Mouse (Mus musculus) midbrain, embryonic 11.5 days (tissue): Measurements from ENCODE around the gene Rpl27a. TPM values are rescaled to one million over a fixed set of nuclear protein-coding genes. Genes with fewer than 3 reads are reported as not detected.
A peak's percentile ranks its signal among the peaks of the same experiment; 100 is the strongest.

Source experiments
- ATAC-seq: fragments of 200-750 bp; cut with Nextera tagmentation; 2 replicates; pipeline ENCODE4 v1.8.0; 2017; ENCODE audit warnings: moderate TSS enrichment, moderate library complexity; ENCODE audit not compliant: low FRiP score
- DNase-seq: peaks from one replicate; pipeline ENCODE4 v3.0.0; 2015; ENCODE audit warnings: low spot score; ENCODE audit errors: missing footprints
- H3K27ac ChIP-seq: fragments of 300-500 bp; sonication (generic); 2 replicates; pipeline ENCODE4 v1.5.1; 2014; ENCODE audit warnings: low read depth, low read length
- H3K27me3 ChIP-seq: fragments of 300-500 bp; sonication (generic); 2 replicates; pipeline ENCODE4 v1.6.1; 2014; ENCODE audit warnings: mild to moderate bottlenecking, low read length, moderate library complexity, mixed read lengths; ENCODE audit not compliant: control insufficient read depth, insufficient read depth
- H3K36me3 ChIP-seq: fragments of 300-500 bp; sonication (generic); 2 replicates; pipeline ENCODE4 v1.6.1; 2014; ENCODE audit warnings: mild to moderate bottlenecking, low read length, moderate library complexity, mixed read lengths; ENCODE audit not compliant: control insufficient read depth, insufficient read depth
- H3K4me1 ChIP-seq: fragments of 300-500 bp; sonication (generic); 2 replicates; pipeline ENCODE4 v1.6.1; 2014; ENCODE audit warnings: low read length; ENCODE audit not compliant: control insufficient read depth, insufficient read depth
- H3K4me2 ChIP-seq: fragments of 300-500 bp; sonication (generic); 2 replicates; pipeline ENCODE4 v1.6.1; 2014; ENCODE audit warnings: mild to moderate bottlenecking, moderate library complexity
- H3K4me3 ChIP-seq: fragments of 300-500 bp; sonication (generic); 2 replicates; pipeline ENCODE4 v1.5.1; 2014; ENCODE audit warnings: low read depth, low read length
- H3K9ac ChIP-seq: fragments of 300-500 bp; sonication (generic); 2 replicates; pipeline ENCODE4 v1.6.1; 2014; ENCODE audit warnings: low read length
- H3K9me3 ChIP-seq: fragments of 300-500 bp; sonication (generic); 2 replicates; pipeline ENCODE4 v1.6.1; 2016; ENCODE audit warnings: low read length; ENCODE audit not compliant: control insufficient read depth
- WGBS: fragments of 180-500 bp; shearing (Covaris S2); extraction: QIAGEN DNeasy Blood & Tissue Kit; methylation state at CpG from one replicate; pipeline ENCODE4 v1.1.7; 2014; 5-methylcytosine and 5-hydroxymethylcytosine counted together
- polyA plus RNA-seq: library from polyadenylated mRNA; unstranded; fragments of >200 nt; fragmentation: Nextera tagmentation; extraction: Ambion mirVana; gene quantifications from 2 replicates; pipeline ENCODE4 v1.2.1, GENCODE M21; 2014

The Rpl27a gene
- polyA plus RNA-seq, 1 experiment from 2014 or later, result 116 TPM

GRCm38 (mm10) chr7:109532691-109533090, 13.7 kb downstream of the Rpl27a start:
- no peaks in the 10 kb centered on the region for H3K27me3 ChIP-seq
- H3K9me3 ChIP-seq, result no peaks in the 10 kb centered on the region
- no peaks in the 10 kb centered on the region for H3K4me1 ChIP-seq
- DNase-seq (no peak), ATAC-seq (no peak)
- H3K4me3 ChIP-seq, result no peak overlapping the region
- H3K4me2 ChIP-seq, result no peak overlapping the region
- WGBS, result 88% methylated on average over 3 of the region's 3 CpGs
- H3K9ac ChIP-seq, result no peak overlapping the region
- 0 out of 2 replicates have a peak, but pooled peaks cover 2% of the 10 kb centered on the region for H3K36me3 ChIP-seq
- no peak overlapping the region for H3K27ac ChIP-seq

- WGBS, result 84% methylated on average over 4 of the region's 4 CpGs
- Histone ChIP-seq H3K4me3 (no peak overlapping the region), H3K9me3 (no peaks in the 10 kb centered on the region), H3K27ac (no peak overlapping the region), H3K36me3 (0 out of 2 replicates have a peak, but pooled peaks cover 2% of the 10 kb centered on the region), H3K9ac (no peak overlapping the region), H3K4me2 (no peak overlapping the region), H3K4me1 (no peaks in the 10 kb centered on the region), H3K27me3 (no peaks in the 10 kb centered on the region)
- no peak for DNase-seq
- no peak for ATAC-seq
Observed at GRCm38 (mm10) chr7:109533129-109533528, 14.2 kb downstream of the Rpl27a start.

GRCm38 (mm10) chr7:109533888-109534287, 14.9 kb downstream of the Rpl27a start:
- ATAC-seq, result no peak
- DNase-seq, result no peak
- H3K4me1 ChIP-seq, result no peaks in the 10 kb centered on the region
- 89% methylated on average over 4 of the region's 4 CpGs for WGBS
- H3K27me3 ChIP-seq, result no peaks in the 10 kb centered on the region
- H3K36me3 ChIP-seq, result 0 out of 2 replicates have a peak, but pooled peaks cover 2% of the 10 kb centered on the region
- H3K4me2 ChIP-seq, result no peak overlapping the region
- H3K27ac ChIP-seq, result no peak overlapping the region
- no peaks in the 10 kb centered on the region for H3K9me3 ChIP-seq
- no peak overlapping the region for H3K9ac ChIP-seq
- H3K4me3 ChIP-seq, result no peak overlapping the region

GRCm38 (mm10) chr7:109534921-109535320, 16.0 kb downstream of the Rpl27a start:
- no peak overlapping the region for H3K27ac ChIP-seq
- no peak for DNase-seq
- H3K4me3 ChIP-seq, result no peak overlapping the region
- H3K4me2 ChIP-seq, result no peak overlapping the region
- no peaks in the 10 kb centered on the region for H3K4me1 ChIP-seq
- H3K9ac ChIP-seq, result no peak overlapping the region
- H3K27me3 ChIP-seq, result no peaks in the 10 kb centered on the region
- 94% methylated on average over 3 of the region's 3 CpGs for WGBS
- ATAC-seq, result no peak
- no peaks in the 10 kb centered on the region for H3K9me3 ChIP-seq
- 0 out of 2 replicates have a peak, but pooled peaks cover 1% of the 10 kb centered on the region for H3K36me3 ChIP-seq

- WGBS, result 59% methylated on average over 4 of the region's 4 CpGs
- no peak for DNase-seq
- H3K4me1 ChIP-seq, result no peaks in the 10 kb centered on the region
- no peaks in the 10 kb centered on the region for H3K36me3 ChIP-seq
- no peak overlapping the region for H3K4me2 ChIP-seq
- ATAC-seq, result no peak
- H3K9ac ChIP-seq, result no peak overlapping the region
- H3K4me3 ChIP-seq, result no peak overlapping the region
- H3K27ac ChIP-seq, result no peak overlapping the region
- no peaks in the 10 kb centered on the region for H3K27me3 ChIP-seq
- H3K9me3 ChIP-seq, result no peaks in the 10 kb centered on the region
Observed at GRCm38 (mm10) chr7:109536451-109536946, 17.6 kb downstream of the Rpl27a start.

GRCm38 (mm10) chr7:109540902-109541301, 22.0 kb downstream of the Rpl27a start:
- no peaks in the 10 kb centered on the region for H3K27me3 ChIP-seq
- H3K4me1 ChIP-seq, result no peaks in the 10 kb centered on the region
- H3K4me3 ChIP-seq, result no peak overlapping the region
- no peaks in the 10 kb centered on the region for H3K36me3 ChIP-seq
- DNase-seq (peak; percentile 54), ATAC-seq (no peak)
- no peak overlapping the region for H3K27ac ChIP-seq
- no peak overlapping the region for H3K4me2 ChIP-seq
- H3K9ac ChIP-seq, result no peak overlapping the region
- H3K9me3 ChIP-seq, result no peaks in the 10 kb centered on the region

GRCm38 (mm10) chr7:109541609-109542363, 22.8 kb downstream of the Rpl27a start:
- no peak overlapping the region for H3K4me3 ChIP-seq
- H3K27ac ChIP-seq, result no peak overlapping the region
- H3K4me2 ChIP-seq, result no peak overlapping the region
- no peak overlapping the region for H3K9ac ChIP-seq
- H3K36me3 ChIP-seq, result no peaks in the 10 kb centered on the region
- H3K4me1 ChIP-seq, result no peaks in the 10 kb centered on the region
- ATAC-seq (no peak), DNase-seq (peak; percentile 57)
- no peaks in the 10 kb centered on the region for H3K27me3 ChIP-seq
- no peaks in the 10 kb centered on the region for H3K9me3 ChIP-seq
- WGBS, result 88% methylated on average over 10 of the region's 10 CpGs

GRCm38 (mm10) chr7:109542364-109542628, 23.3 kb downstream of the Rpl27a start:
- 96% methylated on average over 3 of the region's 3 CpGs for WGBS
- Histone ChIP-seq H3K9me3 (no peaks in the 10 kb centered on the region), H3K9ac (no peak overlapping the region), H3K27ac (no peak overlapping the region), H3K4me3 (no peak overlapping the region), H3K4me2 (no peak overlapping the region), H3K36me3 (no peaks in the 10 kb centered on the region), H3K27me3 (no peaks in the 10 kb centered on the region), H3K4me1 (no peaks in the 10 kb centered on the region)
- peak; percentile 57 for DNase-seq
- no peak for ATAC-seq

- 80% methylated on average over 5 of the region's 5 CpGs for WGBS
- no peak overlapping the region for H3K9ac ChIP-seq
- ATAC-seq, result no peak
Observed at GRCm38 (mm10) chr7:109544792-109545191, 25.8 kb downstream of the Rpl27a start.

More at GRCm38 (mm10) chr7:109544792-109545191, 25.8 kb downstream of the Rpl27a start:
- Histone ChIP-seq H3K4me1 (no peaks in the 10 kb centered on the region), H3K27me3 (no peaks in the 10 kb centered on the region), H3K4me2 (no peak overlapping the region), H3K9me3 (no peaks in the 10 kb centered on the region), H3K4me3 (no peak overlapping the region), H3K36me3 (no peaks in the 10 kb centered on the region), H3K27ac (no peak overlapping the region)
- DNase-seq, result peak; percentile 60
